Mouse (Mus musculus): Measurements from ENCODE around the gene Il1f5. TPM values are rescaled to one million over a fixed set of nuclear protein-coding genes. Genes with fewer than 3 reads are reported as not detected.

Gene Il1f5
- polyA plus RNA-seq, 1 experiment from 2014 or later, result not detected

Other genes with a start within 250 kb of the Il1f5 start
- gene Hnmt, start 227.6 kb upstream of the Il1f5 start, polyA plus RNA-seq (2016; fragmentation: Nextera tagmentation; extraction: Ambion mirVana), result 1.6 and 1.9 TPM in 2 replicates
- not detected in 2 replicates for gene Tbpl2, start 180.4 kb upstream of the Il1f5 start, polyA plus RNA-seq (2016; fragmentation: Nextera tagmentation; extraction: Ambion mirVana)
- gene Il1f8, start 123.8 kb upstream of the Il1f5 start, polyA plus RNA-seq (2016; fragmentation: Nextera tagmentation; extraction: Ambion mirVana), result not detected in 2 replicates
- not detected in 2 replicates for gene Il1f9, start 90.5 kb upstream of the Il1f5 start, polyA plus RNA-seq (2016; fragmentation: Nextera tagmentation; extraction: Ambion mirVana)
- gene Il1f6, start 61.5 kb upstream of the Il1f5 start, polyA plus RNA-seq (2016; fragmentation: Nextera tagmentation; extraction: Ambion mirVana), result not detected in 2 replicates
- gene Il1f10, start 14.2 kb downstream of the Il1f5 start, polyA plus RNA-seq (2016; fragmentation: Nextera tagmentation; extraction: Ambion mirVana), result not detected in 2 replicates
- gene Il1rn, start 59.9 kb downstream of the Il1f5 start, polyA plus RNA-seq (2016; fragmentation: Nextera tagmentation; extraction: Ambion mirVana), result not detected in 2 replicates
- gene Psd4, start 90.6 kb downstream of the Il1f5 start, polyA plus RNA-seq (2016; fragmentation: Nextera tagmentation; extraction: Ambion mirVana), result 0.46 and 0.60 TPM in 2 replicates
- gene Pax8, start 198.6 kb downstream of the Il1f5 start, polyA plus RNA-seq (2016; fragmentation: Nextera tagmentation; extraction: Ambion mirVana), result 0.43 and 0.56 TPM in 2 replicates

All from forebrain, embryonic 10.5 days (tissue).